Mouse (Mus musculus): ENCODE data around the gene Ddx10. TPM values are rescaled to one million over a fixed set of nuclear protein-coding genes. Genes with fewer than 3 reads are reported as not detected.

Ddx10 gene
- 32.5 TPM for polyA plus RNA-seq (2014; fragmentation: Illumina TruSeq; extraction: RNeasy Lipid Tissue Mini Kit (QIAGEN cat#74804); ENCODE audit: low replicate concordance)

DNA sequence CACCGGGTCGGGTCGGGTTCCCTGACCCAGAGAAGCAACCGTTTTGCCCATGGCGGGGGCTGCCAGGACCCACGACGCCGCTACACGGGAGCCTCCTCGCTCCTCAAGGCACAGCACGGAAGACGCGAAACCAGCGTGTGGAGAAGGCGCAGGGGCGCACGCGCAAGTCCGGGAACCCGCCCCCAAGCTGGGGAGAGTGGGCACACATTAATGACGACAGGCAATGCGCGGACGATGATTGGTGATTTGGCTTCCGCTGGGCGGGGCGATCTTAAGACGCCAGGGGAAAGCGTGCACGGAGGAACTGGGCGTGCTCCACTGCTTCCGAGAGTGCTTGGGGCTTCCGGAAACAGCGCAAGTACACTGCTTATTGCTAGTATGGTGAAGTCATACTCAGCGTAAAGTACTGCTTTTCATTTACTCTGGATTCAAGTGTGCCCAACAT is at the start of gene Ddx10:
Ddx10 (minus strand) TSS at position 101 of the 445 bp plus-strand sequence.

Other genes starting within 250 kb of the Ddx10 start
- gene Exph5, start 53.6 kb upstream of the Ddx10 start, polyA plus RNA-seq (2014; fragmentation: Illumina TruSeq; extraction: RNeasy Lipid Tissue Mini Kit (QIAGEN cat#74804); ENCODE audit: low replicate concordance): 19.7 TPM
- gene Kdelc2, start 136.0 kb upstream of the Ddx10 start, polyA plus RNA-seq (2014; fragmentation: Illumina TruSeq; extraction: RNeasy Lipid Tissue Mini Kit (QIAGEN cat#74804); ENCODE audit: low replicate concordance): 16.3 TPM
- gene 4930550C14Rik, start 154.3 kb upstream of the Ddx10 start, polyA plus RNA-seq (2014; fragmentation: Illumina TruSeq; extraction: RNeasy Lipid Tissue Mini Kit (QIAGEN cat#74804); ENCODE audit: low replicate concordance): 0.59 TPM

Data from small intestine, adult 10 weeks (tissue).